Mouse (Mus musculus) G1E (cell line): ENCODE data around the gene Hoxd11.

Experiments used
- CTCF ChIP-seq: IDR thresholded peaks from 2 replicates; pipeline ENCODE4 v1.5.1; 2012; ENCODE audit warnings: low read depth, low read length, inconsistent platforms, mixed read lengths
- POLR2AphosphoS5 ChIP-seq: IDR thresholded peaks from 2 replicates; pipeline ENCODE4 v1.6.1; 2012; ENCODE audit warnings: low read depth, low read length, inconsistent platforms; ENCODE audit not compliant: insufficient replicate concordance

GRCm38 (mm10) chr2:74728303-74728680 lies 48.9 kb downstream of the Hoxd11 start:
- TF ChIP-seq CTCF, result no peak
- TF ChIP-seq POLR2AphosphoS5, result no peak
